Mouse (Mus musculus): ENCODE data around the gene Lrr1. TPM values are rescaled to one million over a fixed set of nuclear protein-coding genes. Genes with fewer than 3 reads are reported as not detected.

Lrr1 gene
- polyA plus RNA-seq, 1 experiment from 2014 or later: 3.1 TPM

DNA sequence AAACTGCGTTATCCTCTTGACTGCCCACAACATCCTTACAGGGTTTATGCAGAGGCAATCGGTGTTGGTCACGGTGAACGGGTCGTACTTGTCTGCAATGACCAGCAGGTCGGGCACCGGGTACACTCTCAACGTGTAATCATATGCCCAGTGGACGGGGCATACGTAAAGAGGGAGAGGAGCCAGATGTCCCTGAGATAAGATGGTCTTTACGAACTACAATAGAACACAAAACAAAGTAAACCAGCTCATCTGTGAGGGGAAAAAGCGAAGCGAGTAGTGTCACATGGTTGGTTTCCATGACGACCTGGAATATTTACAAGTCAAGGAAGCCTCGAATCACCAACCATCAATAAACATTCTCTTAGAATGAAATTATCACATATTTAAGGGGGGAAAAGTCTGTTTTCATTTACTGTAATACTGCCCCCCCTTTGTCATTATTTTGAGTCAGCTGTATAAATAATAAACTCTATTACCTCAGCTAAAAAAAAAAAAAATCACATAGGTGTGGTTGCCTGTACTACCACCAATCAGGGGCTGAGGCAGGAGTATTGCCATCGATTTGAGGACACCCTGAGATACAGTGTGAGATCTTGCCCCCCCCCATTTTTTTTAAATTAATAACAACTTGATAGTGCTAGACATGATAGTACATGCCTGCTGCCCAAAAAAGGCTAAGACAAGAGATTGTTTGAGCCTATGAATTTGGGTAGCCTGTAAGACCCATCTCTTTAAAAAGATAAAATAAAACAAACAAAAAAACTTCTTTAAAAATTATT, 35.6 kb downstream of the Lrr1 start, which contains the start of gene Gm49384:
Gm49384 (minus strand) TSS at position 216 of the 782 bp plus-strand sequence.
- in situ Hi-C loops (cut with MboI; ENCODE audit: low pct_unique_long_range_greater_than_20kb): loop anchor here (25.0 kb wide), 1 partner anchor 383 kb away; the partner anchor contains the start of gene Vcpkmt
- ChIA-PET CTCF (no interaction called here), POLR2A (no interaction called here)
- TF ChIP-seq CTCF (IDR thresholded peaks at IDR 0.05): no peak
- ATAC-seq (no peak), DNase-seq (ENCODE audit: low read depth, low spot score) (no peak)
- H3K27me3 ChIP-seq: no peaks in the 10 kb centered on the region

DNA sequence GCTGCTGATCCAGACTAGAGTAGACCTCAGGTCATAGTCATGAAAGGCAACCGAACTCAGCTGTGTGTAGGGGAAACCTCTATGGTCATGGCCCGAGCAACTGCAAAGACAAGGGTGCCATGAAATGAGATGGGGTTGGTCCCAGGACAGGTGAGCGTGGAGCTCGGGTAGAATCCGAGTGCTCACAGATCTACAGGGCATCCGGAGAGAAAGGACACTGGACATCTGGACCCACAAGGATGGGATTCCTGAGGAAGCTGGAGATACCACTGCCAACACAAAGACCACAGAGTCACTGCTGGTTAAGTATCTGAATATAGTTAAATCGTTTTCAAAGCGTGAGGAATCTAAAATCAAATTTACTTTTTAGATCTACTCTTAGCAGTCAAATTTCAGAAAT, 38.8 kb downstream of the Lrr1 start:
- no peaks in the 10 kb centered on the region for H3K27me3 ChIP-seq
- CTCF ChIA-PET: no interaction called here
- ATAC-seq (no peak), DNase-seq (ENCODE audit: low read depth, low spot score) (no peak)
- POLR2A ChIA-PET: no interaction called here
- TF ChIP-seq CTCF (IDR thresholded peaks at IDR 0.05): no peak
- in situ Hi-C loops (cut with MboI; ENCODE audit: low pct_unique_long_range_greater_than_20kb): loop anchor here (25.0 kb wide), 1 partner anchor 380 kb away; the partner anchor contains the start of gene Vcpkmt

DNA sequence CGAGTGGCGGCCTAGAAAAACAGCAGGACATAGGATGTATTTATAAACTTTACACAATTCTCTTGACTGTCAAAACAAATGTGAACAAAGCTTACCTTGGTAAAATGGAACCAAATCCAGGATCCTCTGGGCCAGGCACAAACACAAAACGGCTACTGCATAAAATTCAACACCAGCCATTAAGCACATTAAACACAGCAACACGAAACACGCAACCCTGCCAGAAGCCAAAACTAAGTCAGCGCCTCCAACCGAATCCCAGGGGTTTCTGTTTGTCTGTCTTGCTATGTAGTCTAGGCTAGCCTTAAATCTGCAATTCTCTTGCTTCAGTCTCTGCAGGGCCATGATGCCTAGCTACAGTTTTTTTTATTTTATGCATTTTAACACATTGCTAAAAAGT, 39.3 kb downstream of the Lrr1 start:
- TF ChIP-seq CTCF (IDR thresholded peaks at IDR 0.05): no peak
- in situ Hi-C loops (cut with MboI; ENCODE audit: low pct_unique_long_range_greater_than_20kb): loop anchor here (25.0 kb wide), 1 partner anchor 379 kb away; the partner anchor contains the start of gene Vcpkmt
- POLR2A ChIA-PET: no interaction called here
- CTCF ChIA-PET: no interaction called here
- DNase-seq (ENCODE audit: low read depth, low spot score): no peak
- H3K27me3 ChIP-seq: no peaks in the 10 kb centered on the region
- no peak for ATAC-seq

DNA sequence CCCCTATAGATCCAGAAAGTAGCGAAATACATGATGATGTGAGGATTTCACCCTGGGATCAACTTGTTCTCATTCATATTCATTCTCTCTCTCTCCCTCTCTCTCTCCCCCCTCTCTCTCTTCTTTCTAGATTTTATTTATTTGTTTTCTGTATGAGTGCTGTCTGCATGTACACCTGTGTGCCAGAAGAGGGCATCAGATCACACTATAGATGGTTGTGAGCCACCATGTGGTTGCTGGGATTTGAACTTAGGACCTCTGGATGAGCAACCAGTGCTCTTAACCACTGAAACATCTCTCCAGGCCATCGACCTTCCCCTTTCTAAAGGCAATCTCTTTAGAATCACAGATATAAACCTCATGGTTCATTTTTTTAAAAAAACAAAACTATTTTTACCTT, 39.9 kb downstream of the Lrr1 start:
- ChIA-PET POLR2A (no interaction called here), CTCF (no interaction called here)
- in situ Hi-C loops (cut with MboI; ENCODE audit: low pct_unique_long_range_greater_than_20kb): loop anchor here (25.0 kb wide), 1 partner anchor 379 kb away; the partner anchor contains the start of gene Vcpkmt
- no peaks in the 10 kb centered on the region for H3K27me3 ChIP-seq
- TF ChIP-seq CTCF (IDR thresholded peaks at IDR 0.05): peak; percentile 59
- DNase-seq (ENCODE audit: low read depth, low spot score) (no peak), ATAC-seq (no peak)

DNA sequence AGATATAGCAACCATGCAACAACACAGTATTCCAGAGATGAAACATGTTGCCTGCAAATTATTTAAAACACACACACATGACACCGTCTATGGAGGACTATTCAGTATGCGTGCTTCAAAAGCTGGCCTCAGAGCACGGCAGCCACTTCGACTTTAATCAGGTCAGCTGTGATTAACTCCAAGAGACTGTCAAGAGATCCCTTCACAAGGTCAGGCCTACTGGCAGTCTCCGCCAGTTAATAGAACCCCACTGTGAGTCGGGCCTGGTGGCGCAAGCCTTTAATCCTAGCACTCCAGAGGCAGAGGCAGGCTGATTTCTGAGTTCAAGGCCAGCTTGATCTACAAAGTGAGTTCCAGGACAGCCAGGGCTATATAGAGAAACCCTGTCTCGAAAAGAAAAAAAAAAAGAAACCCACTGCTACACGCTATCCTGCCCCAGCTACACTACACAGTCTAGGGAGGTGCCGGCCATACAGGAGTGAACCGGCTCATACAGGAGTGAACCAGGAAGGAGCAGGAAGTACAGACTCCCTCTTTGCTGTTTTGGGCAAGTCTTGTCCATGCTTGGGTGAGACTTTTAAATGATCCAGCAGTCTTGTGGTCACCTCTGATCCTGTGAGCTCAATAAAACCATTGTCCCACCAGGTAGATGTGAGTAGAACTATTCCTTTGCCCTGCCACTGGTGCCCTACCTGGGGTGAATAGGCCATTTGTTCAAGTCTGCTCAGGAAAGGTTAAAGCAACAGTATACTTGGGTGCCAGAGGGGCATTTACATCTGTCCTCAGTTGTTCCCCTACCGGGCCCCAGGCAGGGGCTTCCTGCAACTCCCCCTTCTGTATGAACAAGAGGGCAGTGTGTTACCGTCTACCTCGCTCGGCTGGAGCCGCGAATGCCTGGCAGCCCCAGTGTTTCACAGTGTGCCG, 41.7 kb downstream of the Lrr1 start:
- no peak for TF ChIP-seq CTCF (IDR thresholded peaks at IDR 0.05)
- in situ Hi-C loops (cut with MboI; ENCODE audit: low pct_unique_long_range_greater_than_20kb): loop anchor here (5.0 to 25.0 kb wide), 2 partner anchors 97 to 377 kb away; partner anchors contain the start of gene Vcpkmt
- ATAC-seq (no peak), DNase-seq (ENCODE audit: low read depth, low spot score) (no peak)
- ChIA-PET CTCF (no interaction called here), POLR2A (no interaction called here)
- H3K27me3 ChIP-seq: no peaks in the 10 kb centered on the region

DNA sequence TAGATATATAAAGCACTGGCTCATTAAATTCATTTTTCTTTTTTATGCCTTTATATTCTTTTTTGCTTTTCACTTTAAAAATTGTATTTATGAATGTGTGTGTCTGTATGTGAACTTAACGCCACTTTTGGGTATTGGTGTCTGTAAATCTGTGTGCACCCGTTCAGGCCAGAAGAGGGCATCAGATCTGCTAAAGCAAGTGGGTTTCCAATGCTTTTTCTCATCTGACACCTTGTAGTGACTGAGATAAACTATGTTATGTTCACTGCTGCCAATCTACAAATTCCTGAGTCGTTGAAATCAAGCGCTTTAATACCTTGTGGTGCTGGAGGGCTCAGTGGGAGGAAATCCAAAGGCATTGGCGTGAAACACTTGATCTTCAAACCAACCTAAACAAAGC, 42.4 kb downstream of the Lrr1 start:
- no peak for DNase-seq (ENCODE audit: low read depth, low spot score)
- ChIA-PET POLR2A (no interaction called here), CTCF (no interaction called here)
- in situ Hi-C loops (cut with MboI; ENCODE audit: low pct_unique_long_range_greater_than_20kb): loop anchor here (5.0 to 25.0 kb wide), 2 partner anchors 96 to 376 kb away; partner anchors contain the start of gene Vcpkmt
- TF ChIP-seq CTCF (IDR thresholded peaks at IDR 0.05): peak; percentile 49
- ATAC-seq: no peak
- no peaks in the 10 kb centered on the region for H3K27me3 ChIP-seq

DNA sequence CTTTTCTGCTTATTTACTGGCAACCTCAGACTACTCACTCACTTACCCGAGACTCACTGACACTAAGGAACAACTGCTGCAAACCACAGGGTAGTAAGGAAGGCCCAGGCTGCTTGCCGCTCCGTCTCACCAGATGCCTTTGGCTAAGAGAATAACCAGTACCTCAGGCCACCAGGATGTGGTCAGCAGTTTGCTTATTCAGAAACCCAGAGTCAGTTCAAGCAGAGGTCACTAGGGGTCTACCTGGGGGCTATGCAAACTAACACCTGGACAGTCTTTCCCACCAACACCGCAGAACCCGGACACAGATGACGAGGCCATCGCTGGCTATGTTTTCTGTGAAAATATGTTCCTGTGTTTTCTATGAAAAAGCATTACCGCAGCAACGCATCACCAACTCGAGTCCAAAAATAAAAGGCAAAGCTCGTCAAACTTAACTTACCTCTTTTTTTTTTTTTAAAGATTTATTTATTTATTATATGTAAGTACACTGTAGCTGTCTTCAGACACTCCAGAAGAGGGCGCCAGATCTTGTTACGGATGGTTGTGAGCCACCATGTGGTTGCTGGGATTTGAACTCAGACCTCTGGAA, 44.7 kb downstream of the Lrr1 start:
- ChIA-PET CTCF (no interaction called here), POLR2A (no interaction called here)
- ATAC-seq: no peak
- peak; percentile 42 for TF ChIP-seq CTCF (IDR thresholded peaks at IDR 0.05)
- in situ Hi-C loops (cut with MboI; ENCODE audit: low pct_unique_long_range_greater_than_20kb): loop anchor here (5.0 to 25.0 kb wide), 2 partner anchors 94 to 374 kb away; partner anchors contain the start of gene Vcpkmt
- DNase-seq (ENCODE audit: low read depth, low spot score): no peak
- H3K27me3 ChIP-seq: no peaks in the 10 kb centered on the region

DNA sequence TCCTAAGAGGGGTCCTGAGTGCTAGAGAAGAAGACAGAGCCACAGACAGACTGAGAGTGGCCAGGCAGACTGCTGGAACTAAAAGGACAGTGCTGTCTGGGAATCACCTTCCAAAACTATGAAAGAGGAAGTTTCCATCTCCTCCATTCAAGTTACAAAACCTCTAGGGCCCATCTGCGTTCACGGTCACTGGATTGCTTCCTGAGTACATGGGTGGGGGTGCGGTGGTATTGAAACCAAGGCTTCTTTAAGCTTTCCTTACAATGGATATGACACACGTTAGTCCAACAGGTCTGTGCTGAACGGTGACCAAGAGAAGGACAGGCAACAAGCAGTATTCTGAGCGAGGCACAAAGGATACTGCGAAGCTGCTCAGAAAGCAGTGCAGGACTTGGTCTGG, 45.8 kb downstream of the Lrr1 start:
- in situ Hi-C loops (cut with MboI; ENCODE audit: low pct_unique_long_range_greater_than_20kb): loop anchor here (5.0 to 25.0 kb wide), 2 partner anchors 93 to 373 kb away; partner anchors contain the start of gene Vcpkmt
- POLR2A ChIA-PET: no interaction called here
- no peaks in the 10 kb centered on the region for H3K27me3 ChIP-seq
- CTCF ChIA-PET: no interaction called here
- DNase-seq (ENCODE audit: low read depth, low spot score): no peak
- TF ChIP-seq CTCF (IDR thresholded peaks at IDR 0.05): no peak
- no peak for ATAC-seq

DNA sequence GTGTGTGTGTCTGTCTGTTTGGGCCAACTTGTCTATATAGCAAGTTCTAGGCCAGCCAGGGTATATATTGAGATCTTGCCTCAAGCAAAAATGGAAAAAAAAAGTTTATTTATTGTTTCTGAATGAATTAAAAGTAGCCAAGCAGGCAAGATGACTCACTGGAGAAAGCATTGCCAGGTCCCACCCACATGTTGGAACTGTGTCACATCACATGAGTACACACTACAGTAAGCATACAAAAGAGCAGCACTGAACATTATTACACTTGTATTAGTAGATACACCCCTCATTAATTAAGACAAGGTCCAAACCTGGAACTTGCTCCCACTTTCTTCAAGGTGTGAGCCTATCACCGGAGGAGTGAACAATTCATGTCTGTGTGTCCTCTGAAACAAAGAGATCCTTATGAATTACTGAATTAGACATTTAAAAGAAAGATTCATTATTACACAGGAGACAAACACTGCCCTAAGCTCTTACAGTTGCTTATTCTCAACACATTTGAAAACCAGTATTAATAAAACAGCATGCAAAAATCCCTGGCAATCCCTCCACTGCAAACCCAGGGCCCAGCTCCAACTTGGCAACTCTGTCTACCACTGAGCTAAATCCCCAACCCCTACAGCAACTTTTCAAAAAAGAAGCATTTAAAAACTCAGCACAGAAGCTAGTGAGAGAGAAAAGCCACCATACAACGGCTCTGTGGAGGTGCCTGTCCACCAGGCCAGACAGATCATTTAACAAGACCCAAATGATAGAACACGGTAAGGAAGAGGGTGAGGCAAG, 46.6 kb downstream of the Lrr1 start:
- no peak for DNase-seq (ENCODE audit: low read depth, low spot score)
- CTCF ChIA-PET: no interaction called here
- POLR2A ChIA-PET: interaction anchor here (0.6 kb wide), 1 partner anchor 87 kb away, joined by 3 read pairs; no protein-coding TSS in a partner anchor
- in situ Hi-C loops (cut with MboI; ENCODE audit: low pct_unique_long_range_greater_than_20kb): loop anchor here (5.0 to 25.0 kb wide), 2 partner anchors 92 to 372 kb away; partner anchors contain the start of gene Vcpkmt
- TF ChIP-seq CTCF (IDR thresholded peaks at IDR 0.05): no peak
- ATAC-seq: no peak
- no peaks in the 10 kb centered on the region for H3K27me3 ChIP-seq

Measured in Patski (cell line).